Mouse (Mus musculus) kidney, postnatal 25 days (tissue): ENCODE measurements around the gene Cux1.

Experiments used
- DNase-seq, 2 experiments: peaks; one replicate each; pipeline ENCODE4 v3.0.0; 2021; ENCODE audit warnings: mixed read lengths in 2 of 2

The Cux1 gene

GRCm38 (mm10) chr5:136422948-136423347 is 144.3 kb downstream of the Cux1 start:
- no peak for DNase-seq

DNA sequence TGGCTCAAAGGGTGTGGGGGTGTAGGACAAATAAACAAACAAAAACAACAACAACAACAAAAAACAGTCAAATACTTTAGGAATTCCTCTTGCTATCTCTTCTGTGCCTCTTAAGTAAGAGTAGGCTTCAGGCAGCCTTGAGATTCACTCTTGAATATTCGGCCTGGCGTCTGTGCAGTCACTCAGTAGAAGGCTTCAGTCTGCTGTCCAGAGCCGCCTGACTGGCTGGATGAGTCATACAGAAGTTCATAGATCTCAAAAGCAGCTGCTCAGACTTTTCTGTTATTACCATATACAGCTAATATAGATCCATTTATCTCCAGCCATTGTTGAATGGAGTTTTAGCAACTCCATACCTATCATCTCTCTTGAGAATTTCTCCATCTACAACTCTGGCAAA is 145.4 kb downstream of the Cux1 start:
- DNase-seq = peak in 1 of 2 experiments; percentile 19

DNA sequence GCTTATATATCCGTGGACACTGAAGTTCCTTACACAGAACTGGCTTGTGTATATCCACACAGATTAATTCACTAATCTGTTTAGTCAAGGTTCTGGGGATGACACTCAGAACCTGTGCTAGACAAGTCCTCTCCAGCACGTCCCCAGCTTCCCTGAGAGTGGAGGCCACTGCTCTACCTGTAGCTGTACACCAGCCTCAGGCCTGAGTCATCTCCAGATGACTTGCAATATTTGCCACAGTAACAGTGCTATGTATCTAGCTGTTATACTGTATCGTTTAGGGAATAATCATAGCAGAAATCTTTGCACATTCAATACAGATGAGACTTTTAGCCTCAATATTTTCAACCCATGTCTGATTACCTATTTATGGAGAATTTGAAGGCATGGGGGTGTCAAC is 146.0 kb downstream of the Cux1 start:
- no peak for DNase-seq

DNA sequence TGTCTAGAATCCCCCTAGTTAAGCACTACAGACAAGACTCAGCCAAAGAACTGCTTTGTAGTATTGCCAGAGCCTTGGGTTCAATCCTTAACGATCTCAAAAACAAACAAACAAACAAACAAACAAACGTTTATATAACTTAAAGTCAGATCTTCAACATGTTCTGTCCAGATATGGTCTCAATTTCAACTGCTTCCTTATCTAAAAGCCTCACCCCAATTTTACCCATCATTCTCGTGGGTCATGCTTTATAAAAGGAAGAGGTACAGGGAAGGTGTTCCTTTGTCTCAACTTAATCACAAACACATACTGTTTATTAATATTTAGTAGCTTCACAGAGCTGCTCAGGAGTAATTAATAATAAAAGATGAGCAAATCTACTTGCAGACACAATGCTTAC is 146.9 kb downstream of the Cux1 start:
- no peak for DNase-seq

DNA sequence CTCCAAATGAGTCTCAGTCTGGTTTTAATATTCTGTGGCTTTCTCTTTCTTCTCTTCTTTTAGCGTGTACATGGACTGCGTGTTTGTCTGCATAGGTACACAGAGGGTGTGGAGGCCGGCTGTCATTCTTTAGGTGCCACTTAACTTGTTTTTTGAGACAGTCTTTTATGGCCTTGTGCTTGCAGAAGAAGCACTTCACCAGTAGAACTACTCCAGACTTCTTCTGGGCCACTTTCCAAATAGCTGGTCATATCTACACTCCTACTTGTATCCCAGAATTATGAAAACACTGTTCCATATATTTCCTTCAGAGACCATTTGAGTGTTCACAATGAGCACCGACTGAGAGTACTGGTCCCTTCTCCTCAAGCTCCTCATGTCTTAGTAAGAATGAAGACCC is 149.4 kb downstream of the Cux1 start:
- DNase-seq = no peak

DNA sequence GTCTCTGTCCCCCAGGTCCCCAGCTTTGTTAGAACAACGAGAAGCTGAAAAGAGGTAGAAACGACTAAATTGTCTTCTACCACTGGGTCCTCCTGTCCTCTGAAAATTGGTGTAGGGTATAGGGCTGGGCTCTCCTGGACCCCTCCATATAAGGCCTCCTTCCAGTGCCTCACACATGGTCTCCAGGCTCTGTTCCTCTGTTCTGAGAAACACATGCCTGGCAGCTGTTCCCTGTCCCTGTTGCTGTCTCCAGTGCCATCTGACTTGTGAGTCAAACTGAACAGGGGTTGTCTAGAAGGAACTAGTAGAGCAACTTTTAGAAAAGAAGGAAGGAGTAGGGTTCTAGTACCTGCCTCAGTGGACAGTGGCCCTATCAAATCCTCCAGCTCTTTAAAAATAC is 152.8 kb downstream of the Cux1 start:
- DNase-seq = no peak

DNA sequence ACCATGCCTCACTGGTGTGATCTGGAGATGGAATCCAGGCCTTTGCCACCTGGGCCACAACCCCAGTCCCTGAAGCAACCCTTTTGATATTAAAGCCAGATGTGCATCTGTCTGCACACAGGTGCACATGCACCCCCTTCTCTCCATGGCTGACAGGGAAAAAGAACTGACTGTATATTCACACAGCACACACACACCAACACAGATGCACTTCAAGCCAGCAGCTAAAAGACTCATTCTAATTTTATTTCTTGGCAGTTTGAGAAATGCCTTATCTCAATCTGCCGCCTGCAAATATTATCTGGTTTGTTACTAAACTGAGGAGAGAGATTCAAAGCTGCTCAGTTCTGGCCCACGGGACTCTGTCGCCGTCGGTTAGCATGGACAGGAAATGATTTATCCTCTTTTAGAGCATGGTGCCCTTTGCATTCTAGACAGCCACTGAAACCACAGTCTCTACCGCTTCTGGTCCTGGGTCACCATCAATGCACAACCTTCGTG is 156.6 kb downstream of the Cux1 start:
- DNase-seq = no peak

GRCm38 (mm10) chr5:136406357-136406756 is 160.9 kb downstream of the Cux1 start:
- DNase-seq = no peak

- DNase-seq = peak; percentile 79 to 82
These were observed 163.7 kb downstream of the Cux1 start for GRCm38 (mm10) chr5:136403565-136403961.

DNA sequence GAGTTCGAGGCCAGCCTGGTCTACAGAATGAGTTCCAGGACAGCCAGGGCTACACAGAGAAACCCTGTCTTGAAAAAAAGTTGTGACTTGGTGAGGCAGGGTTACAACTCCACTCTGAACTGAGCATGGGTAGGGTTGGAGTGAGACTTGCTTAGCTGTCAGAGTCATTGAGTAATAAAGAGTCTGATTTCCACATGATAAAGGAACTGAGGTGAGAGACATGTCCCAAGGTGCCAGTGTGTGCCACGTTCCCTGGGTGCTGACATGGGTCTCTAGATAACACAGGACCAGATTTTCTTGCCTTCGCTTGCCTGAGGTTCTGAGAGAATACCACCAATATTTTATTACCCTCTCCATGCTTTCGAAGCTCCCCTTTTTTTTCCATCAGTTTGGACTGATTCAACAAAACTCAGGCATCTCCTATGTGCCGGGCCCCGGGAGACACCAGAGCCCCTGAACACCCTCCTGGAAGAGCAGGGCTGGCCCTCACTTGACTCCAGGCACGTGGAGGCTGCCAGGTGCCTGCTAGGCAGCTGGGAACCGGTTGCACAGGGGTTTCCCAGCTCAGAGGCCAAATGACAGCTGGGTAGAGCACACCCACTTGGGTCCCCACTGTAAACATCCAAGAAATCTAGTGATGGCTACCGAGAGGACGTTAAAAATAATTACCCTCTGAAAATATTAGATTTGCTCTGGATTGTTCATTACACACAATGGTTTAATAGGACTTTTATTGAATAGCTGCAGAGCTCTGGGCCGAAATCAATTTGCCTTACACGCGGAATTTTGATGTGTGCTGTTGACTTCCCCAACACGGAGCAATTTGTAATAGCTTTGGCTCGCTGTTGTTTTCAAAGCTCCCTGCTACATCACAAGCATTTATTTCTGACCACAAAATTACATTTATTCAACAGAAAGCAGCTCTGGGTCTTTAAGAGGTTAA is 164.4 kb downstream of the Cux1 start:
- peak in 1 of 2 experiments; percentile 46 for DNase-seq

DNA sequence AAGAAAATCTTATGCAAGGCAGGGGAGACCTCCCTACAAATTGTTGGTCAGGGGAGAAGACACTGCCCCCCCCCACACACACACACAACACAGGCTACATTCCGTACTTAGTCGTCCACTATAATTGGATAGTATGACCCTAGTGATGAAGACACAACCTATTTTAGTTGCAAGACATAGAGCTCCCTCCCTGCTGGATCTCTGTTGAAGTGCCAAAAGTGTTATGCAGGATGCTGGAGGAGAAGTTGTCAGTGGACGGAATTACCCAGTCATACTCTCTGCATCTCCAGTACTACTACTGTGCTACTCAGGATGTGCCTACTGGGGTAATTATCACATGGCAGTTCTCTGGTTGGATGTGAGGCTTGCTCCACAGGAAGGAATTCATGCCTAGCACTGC is 168.6 kb downstream of the Cux1 start:
- no peak for DNase-seq

- no peak for DNase-seq
These were observed 170.6 kb downstream of the Cux1 start for GRCm38 (mm10) chr5:136396699-136397098.

DNA sequence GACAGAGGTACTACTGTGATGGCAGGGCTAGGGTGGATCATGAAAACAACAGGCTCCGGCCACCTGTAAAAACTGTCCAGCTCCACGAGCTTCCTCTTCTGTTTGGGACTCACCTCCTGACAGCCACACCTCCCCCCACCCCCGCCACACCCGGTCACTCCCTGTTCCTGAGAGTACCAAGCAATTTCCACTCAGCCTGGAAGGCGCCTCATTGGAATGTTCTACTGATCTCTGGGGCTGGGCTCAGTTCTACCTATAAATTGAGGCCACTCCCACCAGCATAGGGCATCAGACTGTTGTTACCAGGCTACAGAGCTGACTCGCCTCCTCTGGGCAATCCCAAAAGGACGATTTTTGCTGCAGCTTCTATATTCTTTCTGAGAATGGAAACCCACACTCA is 171.0 kb downstream of the Cux1 start:
- DNase-seq = peak; percentile 14 to 56

DNA sequence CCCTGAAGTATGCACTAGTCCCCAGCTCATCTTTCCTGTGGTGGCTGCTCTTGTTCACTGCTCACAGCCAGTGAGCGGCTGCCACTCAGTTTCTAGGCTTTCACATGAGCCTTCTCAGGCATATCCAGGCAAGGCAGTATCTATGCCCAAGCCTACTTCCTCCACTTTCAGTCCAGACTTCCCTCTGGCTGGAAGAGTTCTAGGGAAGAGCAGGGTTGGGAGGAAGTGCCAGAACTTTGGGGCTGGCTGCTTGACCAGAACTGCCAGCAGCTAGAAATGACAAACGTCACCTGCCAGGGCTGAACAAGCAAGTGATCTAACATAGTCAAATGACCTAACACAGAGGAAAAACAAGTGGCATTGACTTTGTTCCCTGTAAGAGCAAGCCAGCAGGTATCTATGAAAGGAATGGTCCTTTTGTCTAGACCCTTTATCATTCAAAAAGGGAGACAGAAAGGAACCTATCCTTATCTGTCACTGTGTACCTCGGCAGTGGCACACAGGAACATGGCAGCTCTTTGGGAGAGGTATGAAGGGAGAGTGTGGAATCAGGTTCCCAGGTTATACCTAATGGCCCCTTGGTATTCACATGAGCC is 171.6 kb downstream of the Cux1 start:
- no peak for DNase-seq

DNA sequence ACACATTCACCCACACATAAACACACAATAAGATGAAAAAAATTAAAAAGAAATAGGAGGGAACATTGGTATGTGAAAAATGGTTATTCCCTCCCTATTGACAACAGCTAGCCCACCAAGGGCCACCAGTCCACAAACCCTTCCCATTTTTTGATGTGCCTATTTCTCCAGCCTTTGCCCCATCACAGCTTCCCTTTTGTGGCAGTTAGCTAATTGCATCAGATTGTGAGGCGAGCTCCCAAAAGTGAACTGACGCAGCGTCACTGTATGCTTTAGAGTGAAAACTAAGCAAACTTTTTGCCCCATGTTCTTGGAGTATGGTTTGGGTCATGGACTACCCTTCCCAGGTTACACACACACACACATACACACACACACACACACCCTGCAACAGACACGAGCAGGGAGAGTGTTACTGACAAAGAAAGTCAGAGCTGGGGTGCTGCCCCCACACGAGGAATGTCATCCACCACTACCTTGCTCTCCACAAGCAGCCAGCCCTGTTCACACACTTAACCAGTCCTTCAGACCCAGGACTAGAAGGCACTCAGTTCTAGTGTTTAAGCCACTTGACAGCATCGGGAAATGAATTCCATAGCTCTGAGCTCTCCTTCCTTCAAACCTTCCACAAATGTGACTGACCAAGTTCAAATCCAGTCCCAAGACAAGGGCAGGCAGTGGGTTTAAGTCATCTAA is 172.6 kb downstream of the Cux1 start:
- no peak for DNase-seq

GRCm38 (mm10) chr5:136393621-136394020 is 173.7 kb downstream of the Cux1 start:
- DNase-seq = no peak

- DNase-seq = no peak
These were observed 180.5 kb downstream of the Cux1 start for GRCm38 (mm10) chr5:136386757-136387156.

GRCm38 (mm10) chr5:136385161-136385560 is 182.1 kb downstream of the Cux1 start:
- no peak for DNase-seq

GRCm38 (mm10) chr5:136382261-136383005 is 184.9 kb downstream of the Cux1 start:
- no peak for DNase-seq

GRCm38 (mm10) chr5:136379405-136379804 is 187.9 kb downstream of the Cux1 start:
- no peak for DNase-seq

DNA sequence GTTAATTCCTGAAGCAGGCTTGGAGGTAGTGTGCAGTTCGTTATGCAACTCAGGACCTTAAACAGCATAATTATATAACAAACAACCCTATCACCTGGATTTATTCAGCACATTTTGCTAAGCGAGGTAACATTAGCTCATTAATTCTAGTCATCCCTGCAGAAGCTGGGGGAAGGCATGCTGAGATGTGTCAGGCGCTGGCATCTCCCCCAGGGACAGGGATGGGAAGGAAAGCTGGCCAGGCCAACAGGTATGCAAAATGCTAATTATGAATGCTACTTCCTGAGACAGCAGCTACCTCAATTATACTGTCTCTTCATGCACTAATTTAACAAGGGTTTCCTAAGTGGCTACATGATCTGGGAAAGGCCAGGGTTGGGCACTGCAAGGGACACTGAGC is 190.2 kb downstream of the Cux1 start:
- DNase-seq = no peak

GRCm38 (mm10) chr5:136375350-136375749 is 191.9 kb downstream of the Cux1 start:
- DNase-seq = no peak

DNA sequence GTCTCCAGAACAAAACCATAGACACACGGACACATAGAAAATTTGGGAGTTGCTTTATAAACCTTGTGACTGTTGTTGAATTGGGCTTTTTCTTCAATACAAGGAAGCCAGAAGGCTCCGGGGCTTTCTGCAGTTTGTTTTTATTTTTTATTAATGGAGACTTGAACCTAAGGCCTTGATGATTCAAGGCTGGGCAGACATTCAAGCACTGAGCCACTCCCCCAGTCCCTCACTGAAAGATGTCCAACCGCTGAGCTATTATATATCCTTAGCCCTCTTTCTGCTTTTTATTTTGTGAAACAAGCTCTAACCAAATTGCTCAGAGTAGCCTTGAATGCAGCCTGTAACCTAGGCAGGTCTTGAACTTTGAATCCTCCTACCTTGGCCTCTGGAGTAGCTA is 195.0 kb downstream of the Cux1 start:
- no peak for DNase-seq
